Mouse (Mus musculus): ENCODE data around the gene Rab35.

The Rab35 gene

DNA sequence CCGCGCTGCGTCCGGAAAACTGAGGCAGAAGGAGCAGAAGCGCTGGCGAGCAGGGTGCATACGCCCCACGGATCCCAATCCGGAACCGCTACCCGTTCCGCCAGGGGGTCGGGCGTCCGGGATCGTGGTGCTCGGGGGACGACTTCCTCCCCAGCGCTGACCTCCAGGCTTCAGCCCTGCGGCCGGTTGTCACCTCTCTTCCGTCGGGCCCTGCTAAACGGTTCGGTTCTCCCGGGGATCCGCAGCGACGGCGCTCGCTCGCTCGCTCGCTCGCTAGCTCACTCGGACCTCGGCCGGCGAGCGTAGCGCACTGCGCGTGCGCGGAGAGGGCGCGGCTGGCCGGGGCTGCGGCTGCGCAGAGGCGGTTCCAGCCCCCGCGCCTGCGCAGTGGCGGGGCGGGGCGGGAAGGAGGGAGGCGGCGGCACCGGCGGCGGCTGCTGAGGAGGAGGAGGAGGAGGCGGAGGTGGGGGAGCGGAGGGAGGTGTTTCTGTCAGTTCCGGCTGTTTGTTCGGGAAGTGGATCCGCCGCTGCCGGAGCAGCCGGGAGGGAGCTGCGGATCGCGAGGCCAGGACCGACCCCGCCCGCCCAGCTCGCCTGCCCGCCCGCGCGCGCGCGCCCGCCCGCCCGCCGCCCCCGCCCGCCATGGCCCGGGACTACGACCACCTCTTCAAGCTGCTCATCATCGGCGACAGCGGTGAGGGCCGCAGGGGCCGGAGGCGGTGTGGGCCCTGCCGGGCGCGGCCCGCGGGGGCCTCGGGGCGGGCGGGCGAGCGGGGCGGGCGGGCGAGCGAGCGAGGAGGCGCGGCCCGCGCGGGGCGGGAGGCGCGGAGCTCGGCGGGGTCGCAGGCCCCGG, at the start of gene Rab35:
Gene Rab35 (plus strand): TSS at position 404 of the 853 bp plus-strand sequence.
- peak; percentile 92 for DNase-seq (ENCODE audit: low spot score)

DNA sequence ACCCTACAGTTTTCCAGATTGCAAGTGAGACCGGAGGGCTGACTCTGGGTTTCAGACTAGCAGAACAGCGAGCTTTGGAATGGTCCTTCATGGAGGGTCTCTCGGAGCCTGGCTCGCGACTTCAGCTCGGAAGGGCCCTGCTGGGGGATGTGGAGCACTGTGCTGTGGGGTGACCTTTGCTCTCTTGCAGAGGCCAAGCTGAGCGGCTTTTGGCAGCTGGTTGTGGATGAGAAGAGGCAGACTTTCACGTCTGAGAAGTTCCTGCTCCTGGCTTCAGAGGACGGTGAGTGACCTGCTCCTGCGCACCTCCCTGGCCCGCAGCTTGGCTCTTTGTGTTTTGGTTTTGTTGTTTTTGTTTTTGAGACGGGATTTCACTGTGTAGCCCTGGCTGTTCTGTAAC, 46.1 kb upstream of the Rab35 start:
- no peak for DNase-seq (ENCODE audit: low spot score)

DNA sequence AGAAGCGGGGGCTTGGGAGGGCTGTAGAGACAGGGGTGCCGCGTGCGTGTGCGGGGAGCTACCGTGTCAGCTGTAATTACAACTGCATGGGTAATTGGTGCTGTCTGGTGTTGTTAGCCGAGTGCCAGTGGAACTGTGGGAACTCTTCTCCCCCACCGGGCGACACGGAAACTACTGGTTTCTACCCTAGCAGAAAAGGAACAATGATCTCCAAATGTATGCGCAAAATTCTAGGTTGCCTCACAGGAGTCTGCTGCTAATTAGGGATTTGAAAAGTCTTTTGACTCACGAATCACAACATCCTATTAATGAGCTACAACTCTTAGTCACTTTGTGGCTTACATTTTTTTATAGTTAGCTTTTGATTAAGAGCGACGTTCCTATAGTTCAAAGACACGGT, 45.5 kb upstream of the Rab35 start:
- DNase-seq (ENCODE audit: low spot score), result no peak

DNA sequence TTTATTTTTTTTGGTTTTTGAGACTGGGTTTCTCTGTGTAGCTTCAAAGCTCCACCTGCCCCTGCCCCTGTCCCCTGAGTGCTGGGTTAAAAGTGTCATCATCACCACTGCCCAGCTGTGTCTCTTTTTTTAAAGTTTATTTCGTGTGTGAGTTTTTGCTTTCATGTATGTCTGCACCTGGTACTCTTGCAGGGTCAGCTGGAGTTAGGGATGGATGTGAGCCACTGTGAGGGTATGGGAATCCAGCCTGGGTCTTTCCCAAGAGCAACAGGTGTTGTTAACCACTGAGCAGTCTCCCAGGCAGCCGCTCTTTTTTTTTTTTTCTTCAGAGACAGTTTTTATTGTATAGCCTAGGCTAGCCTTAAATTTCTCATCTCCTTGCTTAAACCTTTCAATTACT, 44.9 kb upstream of the Rab35 start:
- no peak for DNase-seq (ENCODE audit: low spot score)

DNA sequence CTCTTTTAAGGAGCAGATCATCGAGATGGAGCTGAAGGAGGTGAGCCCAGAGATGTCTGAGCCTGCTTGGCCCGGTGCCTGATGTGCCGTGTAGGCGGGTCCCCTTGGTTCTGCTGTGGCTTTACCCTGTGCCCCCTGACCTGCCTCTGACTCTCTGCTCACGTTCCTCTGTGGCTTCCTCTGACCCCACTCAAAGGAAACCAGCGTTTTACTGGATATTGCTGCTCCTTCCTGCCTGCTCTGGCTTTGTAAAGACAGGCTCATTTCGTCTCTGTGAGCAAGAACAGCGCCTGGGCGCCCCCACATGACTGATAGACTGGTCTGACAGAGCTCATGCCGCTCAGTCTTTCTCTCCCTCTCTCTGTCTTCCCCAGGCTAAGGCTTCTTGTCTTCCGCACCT, 40.7 kb upstream of the Rab35 start:
- DNase-seq (ENCODE audit: low spot score), result no peak

DNA sequence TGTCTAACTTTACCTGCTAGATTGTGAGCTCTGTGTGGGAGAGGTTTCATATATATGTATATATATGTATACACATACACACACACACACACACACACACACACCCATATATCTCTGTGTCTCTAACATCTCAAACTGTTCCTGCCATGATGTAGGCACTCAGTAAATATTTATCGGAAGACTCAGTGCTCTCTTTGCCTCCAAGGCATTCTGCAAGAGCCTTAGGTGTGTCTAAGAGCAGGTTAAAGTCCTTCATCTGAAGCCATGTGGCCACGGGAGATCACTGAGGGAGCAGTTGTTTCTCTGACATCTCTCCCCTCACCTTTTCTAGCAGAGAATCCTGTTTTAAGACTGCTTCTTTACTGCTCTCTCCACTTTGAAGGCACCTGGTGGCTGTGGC, 40.2 kb upstream of the Rab35 start:
- DNase-seq (ENCODE audit: low spot score), result no peak

DNA sequence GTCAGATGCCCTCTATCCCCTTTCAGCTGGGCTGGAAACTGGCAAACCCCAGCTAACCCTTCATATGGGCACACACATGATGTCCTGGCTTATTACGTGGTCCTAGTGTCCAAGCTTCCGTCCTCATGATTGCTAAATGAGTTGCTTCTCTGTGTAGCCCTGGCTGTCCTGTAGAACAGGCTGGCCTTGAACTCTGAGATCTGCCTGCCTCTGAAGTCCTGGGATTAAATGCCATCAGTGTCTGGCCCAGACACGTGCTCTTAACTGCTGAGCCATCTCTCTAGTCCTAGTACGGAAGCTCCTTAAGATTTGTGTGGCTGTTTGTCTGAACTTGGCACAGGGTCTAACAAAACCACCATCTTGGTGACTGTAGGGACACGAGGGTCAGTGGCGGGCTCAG, 28.1 kb upstream of the Rab35 start:
- no peak for DNase-seq (ENCODE audit: low spot score)

DNA sequence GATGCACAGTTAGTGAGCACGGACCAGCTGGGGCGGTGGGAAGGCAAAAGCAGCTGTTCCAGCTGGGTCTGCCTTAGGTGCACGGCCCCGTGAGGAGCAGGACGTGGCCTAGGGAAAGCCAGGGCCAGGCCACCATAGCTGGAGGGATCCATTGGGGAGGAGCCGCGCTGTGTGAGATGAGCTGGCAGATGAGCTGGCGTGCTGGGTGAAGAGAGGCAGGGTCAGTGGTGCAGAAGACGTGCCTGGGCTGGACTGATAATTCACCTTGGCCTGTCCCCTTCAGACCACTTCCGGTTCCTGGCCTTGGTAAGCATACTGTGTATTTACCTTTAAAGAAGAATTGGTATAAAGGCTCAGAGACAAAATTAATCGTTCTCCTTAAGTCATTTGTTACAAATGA, 20.1 kb upstream of the Rab35 start:
- DNase-seq (ENCODE audit: low spot score), result no peak

DNA sequence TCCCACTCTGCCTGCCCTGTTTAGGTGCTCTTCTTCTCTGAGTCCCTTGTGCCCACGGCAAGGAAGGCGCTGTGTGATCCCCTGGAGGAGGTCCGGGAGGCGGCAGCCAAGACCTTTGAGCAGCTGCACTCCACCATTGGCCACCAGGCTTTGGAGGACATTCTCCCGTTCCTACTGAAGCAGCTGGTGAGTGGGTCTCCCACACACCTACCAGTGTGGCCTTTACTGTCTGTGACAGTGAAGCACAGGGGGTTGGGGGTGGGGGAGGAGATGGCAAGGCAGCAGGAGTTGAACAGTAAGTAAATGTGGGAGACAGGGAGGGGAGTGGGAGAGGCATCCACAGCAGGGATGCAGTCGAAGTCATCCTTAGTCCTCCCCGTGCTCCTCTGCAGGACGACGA, 18.4 kb upstream of the Rab35 start:
- DNase-seq (ENCODE audit: low spot score), result no peak

DNA sequence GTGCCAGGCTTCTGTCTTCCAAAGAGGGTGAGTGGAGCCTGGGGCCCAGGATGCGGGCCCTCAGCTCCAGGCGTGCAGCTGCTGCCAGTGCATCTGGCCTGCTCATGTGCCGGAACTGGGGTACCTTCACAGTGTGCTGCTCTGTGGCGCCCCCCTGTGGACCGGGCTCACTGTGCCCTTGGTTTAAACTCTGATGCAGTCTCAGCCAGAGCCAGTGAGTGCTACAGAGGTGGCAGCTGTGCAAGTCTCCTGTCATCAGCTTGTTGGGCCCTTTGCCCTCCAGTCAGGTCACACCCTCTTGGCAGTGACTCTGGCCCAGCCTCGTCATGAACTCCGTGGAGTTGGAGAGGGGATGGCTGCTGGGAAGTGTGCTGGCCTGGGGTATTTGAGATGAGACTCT, 16.8 kb upstream of the Rab35 start:
- peak; percentile 69 for DNase-seq (ENCODE audit: low spot score)

DNA sequence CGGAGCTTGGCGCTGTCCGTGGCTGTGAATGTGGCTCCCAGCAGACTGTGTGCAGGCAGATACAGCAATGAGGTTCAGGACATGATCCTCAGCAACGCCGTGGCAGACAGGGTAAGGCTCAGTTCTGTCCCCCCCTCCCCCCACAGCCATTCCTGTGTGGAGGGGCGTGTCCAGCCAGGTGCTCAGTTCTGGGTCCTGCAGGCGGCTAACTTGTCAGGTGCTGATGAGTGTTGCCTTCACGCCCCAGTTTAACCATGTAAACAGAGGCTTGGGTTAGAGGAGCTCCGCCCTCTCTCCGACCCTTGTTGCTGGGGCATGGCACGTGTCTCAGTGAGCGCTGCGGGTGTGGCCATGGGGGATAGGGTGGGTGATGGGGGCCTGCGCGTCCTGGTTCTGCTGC, 12.0 kb upstream of the Rab35 start:
- no peak for DNase-seq (ENCODE audit: low spot score)

DNA sequence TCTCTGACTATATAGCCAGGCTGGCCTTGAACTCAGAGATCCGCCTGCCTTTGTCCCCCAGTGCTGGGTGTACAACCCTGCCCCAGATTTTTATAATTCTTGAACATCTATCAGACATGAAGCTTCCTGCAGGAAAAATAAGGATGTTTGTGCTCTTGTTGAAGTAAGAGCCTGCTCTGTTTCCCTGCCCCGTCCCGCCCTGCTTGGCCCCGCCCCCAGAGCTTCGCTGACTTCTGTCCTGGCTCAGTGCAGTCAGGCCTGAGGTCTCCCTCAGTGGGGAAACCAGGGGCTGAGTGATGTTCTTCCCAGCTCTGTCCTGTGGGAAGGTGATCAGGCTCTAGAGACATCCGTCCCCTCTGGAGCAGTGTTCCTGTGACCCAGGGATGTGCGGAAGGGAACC, 9.0 kb upstream of the Rab35 start:
- DNase-seq (ENCODE audit: low spot score), result no peak

DNA sequence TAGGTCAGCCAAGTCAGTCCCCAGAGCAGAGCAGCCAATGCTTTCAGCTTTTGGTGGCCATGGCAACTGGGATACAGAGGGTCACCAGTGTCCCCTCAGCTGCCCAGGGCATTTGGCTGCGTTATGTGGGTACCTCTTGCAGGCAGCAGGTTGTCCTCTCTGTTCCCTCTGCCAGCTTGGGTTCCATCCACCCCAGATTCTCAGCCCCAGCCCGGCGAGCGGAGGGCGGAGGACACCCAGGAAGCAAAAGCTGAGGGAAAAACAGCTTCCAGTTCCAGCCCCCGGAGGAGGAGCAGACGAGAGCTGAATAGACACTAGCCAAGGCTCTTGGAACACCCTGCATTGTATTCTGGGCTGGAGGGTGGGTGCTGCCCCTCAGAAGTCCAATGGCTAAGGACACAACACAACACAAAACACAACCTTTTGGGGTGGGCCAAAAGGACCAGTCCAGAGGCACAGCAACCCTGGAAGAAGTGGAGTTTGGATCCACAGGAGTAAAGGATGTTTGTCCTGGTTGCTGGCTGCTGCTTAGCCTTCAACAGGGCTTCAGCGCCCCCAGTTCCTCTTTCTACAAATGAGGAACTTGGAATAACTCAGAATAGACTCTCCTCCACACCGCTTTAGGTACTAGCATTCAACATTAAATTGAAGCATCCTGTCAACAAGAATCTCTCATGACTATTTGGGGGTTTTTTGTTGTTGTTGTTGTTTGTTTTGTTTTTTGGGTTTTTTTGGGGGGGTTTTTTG, 7.8 kb upstream of the Rab35 start:
- DNase-seq (ENCODE audit: low spot score), result no peak

DNA sequence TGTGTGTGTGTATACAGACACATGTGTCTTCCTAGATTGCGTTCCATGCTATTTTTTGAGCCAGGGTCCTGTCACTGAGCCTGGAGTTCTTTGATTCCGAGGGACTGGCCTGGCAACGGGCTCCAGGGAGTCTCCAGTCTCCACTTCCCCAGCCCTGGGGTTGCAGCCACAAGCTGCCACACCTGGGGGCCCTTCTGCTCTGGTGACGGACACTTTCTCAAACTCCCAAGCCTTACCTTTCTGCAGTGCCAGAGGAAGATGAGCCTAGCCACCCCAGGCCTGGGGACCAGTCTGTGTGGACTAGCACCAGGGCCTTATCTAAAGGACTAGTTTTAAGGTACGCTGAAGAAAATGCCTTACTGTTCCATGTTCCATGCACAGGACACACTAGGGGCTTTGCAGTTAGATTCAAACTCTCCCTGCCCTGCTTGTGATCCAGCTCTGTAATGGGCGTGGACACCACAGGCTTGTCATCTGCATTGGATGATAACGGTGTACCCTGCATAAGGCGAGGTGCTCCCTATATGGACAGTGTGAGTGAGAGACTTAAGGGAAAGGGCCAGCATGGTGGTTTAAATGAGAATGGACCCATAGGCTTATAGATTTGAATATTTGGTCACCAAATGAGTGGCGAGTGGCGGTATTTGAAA, 5.3 kb upstream of the Rab35 start:
- DNase-seq (ENCODE audit: low spot score), result no peak

DNA sequence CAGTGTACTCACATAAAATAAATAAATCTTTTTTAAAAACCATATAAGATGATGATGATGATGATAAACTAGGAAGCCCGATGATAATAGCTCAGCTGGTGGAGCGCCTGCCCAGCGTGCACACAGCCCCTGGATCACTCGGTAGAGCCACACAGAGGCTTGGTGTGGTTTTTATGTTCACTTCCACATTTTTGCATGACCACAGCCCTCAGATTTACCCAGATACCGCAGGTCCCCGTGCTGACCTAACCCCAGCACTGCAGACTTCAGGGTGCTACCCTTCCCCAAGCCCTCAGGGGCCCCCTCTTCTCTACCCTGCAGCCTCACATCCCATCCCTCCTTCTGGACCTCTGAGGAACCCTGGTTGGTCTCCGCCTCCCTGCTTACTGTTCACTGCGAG, 3.6 kb upstream of the Rab35 start:
- DNase-seq (ENCODE audit: low spot score), result no peak

DNA sequence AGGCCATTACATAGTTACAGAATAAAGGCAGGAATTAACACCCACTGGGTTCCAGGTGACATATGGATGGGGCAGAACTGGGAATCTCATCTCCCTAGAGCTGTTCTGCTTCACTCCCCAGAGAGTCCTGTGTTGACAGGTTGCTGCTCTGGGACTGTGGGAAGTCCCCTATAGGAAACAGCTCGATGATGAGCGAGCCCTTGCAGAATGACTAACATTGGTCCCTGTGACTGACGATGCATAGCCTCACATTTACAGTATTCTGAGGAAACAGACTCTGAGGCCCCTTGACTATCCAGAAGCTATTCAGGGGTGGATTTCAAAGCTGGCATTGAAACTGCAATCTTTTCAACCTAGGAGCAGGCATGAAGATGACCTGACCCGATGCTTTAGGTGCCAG, 2.0 kb upstream of the Rab35 start:
- no peak for DNase-seq (ENCODE audit: low spot score)

DNA sequence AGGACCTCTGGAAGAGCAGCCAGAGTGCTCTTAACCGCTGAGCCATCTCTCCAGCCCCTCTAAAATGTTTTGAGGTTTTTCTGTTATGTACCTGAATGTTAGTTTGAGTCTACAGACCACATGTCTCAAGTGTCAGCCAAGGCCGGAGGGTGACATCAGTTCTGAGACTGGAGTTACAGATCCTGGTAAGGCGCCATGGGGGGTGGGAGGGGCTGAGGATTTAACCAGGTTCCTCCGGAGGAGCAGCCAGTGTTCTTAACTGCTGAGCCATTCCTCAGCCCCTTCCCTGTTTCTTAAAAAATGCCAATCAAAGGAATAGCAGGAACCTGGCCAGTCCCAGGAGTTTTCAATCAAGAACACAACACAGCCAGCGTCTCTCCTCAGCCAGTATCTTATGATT, 1.4 kb upstream of the Rab35 start:
- no peak for DNase-seq (ENCODE audit: low spot score)

DNA sequence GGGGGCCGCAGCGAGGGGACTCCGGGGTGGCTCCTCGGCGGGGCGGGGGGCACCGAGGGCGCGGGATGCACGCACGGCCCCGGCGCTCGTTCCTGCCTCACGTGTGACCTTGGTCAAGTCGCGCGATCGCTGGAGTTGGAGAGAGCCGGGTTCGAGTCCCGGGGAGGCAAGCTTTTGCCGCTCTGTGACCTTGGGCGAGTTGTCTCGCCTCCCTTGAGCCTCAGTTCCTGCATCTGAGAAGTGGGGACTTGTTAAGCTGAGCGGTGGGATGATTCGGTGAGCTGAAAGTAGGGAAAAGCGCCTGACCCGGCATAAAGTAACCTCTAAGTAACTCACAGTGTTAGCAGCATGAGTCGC, 628 bp downstream of the Rab35 start:
- peak; percentile 32 for DNase-seq (ENCODE audit: low spot score)

DNA sequence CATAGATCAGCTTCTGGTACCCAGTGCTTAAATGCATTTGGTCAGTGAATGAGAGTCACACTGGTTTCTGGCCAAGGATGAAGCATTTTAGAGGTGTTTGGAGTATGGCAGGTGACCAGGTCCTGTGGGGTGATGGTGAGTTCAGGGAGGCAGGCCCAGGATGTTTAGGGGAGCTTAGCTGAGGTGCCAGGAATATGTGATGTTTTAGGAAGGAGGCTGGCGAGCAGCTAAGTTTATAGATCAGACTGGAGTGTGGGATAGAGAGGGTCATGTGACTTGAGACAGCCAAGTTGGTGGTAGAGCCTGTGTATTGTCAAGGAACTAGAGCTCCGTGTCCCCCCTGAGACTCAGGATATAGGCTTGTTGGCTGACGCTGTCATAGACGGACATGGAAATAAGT, 1.4 kb downstream of the Rab35 start:
- DNase-seq (ENCODE audit: low spot score), result no peak

DNA sequence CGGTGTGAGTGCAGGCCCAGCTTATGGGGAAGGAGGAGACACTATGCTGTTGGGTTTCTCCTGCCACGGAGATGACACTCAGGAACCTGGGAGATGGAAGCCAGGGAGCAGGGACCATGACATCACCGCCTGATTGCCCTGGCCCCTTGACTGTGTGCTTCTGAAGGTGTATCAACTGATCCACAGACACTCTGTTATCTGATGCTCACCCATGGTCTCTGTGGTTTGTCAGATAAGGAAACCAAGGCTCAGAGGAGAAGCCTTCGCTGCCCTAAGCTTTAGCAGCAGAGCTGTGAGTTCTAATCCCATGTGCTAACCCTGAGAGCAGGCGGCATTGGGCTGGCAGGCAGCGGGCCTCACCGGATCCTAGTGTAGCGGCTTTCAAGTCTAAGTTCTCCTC, 2.3 kb downstream of the Rab35 start:
- no peak for DNase-seq (ENCODE audit: low spot score)

DNA sequence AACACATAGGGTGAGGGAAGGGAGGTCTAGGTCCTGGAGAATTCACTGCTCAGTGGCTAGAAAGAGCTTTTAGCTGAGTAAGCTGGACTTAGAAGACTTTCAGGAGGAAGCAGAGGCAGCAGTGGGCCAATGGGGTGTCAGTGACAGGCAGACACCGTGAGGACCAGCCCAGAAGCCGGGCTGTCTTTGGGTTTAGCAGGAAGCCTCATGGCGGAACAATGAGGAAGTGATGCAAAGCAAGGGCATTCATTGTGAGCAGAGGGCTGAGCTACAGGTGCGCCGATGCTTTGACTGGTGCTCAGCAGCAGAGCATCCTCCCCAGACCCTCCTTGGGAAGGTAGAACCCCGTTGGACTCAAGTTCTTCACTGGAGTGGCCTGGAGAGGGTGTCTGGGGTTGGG, 3.8 kb downstream of the Rab35 start:
- no peak for DNase-seq (ENCODE audit: low spot score)

DNA sequence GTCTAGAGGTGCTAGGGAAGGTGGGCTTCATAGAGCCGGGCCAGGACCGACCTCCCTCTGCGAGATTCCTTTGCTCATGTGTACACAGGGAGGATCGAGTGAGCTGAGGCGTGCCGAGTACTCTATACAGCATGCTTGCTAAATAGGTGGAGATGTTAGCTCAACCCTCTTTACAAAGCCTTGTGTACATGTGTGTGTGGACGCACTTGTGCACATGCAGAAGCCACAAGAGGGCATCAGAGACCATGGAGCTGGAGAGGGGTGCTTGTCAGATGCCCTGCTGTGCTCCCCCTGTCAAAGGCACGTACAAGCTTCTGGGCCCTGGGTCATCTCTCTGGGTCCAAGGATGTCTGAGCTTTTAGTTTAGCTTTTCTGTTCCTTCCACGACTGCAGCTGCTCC, 12.5 kb downstream of the Rab35 start:
- DNase-seq (ENCODE audit: low spot score), result no peak

DNA sequence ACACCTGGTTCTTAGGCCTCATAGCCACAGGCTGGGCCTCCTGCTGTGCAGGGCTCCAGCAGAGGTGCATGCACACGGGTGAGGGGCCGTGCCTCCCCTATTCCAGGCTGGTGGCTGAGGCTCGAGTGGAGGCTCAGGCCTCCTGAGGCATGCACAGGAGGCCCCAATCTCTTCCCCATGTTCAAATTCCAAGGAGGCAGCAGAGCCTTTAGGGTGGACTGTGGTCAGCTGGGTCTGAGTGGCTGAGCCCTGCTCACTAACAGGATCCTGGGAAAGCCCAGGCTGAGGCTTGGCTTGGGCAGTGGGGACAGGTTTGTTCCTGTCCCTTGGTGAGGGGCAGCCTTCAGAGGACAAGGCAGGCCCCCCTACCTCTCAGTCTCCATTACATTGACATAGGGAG, 17.2 kb downstream of the Rab35 start:
- DNase-seq (ENCODE audit: low spot score), result no peak
